Mouse (Mus musculus): ENCODE data around the gene St5. TPM values are rescaled to one million over a fixed set of nuclear protein-coding genes. Genes with fewer than 3 reads are reported as not detected.

The St5 gene
- polyA plus RNA-seq, 1 experiment = 42.2 TPM

DNA sequence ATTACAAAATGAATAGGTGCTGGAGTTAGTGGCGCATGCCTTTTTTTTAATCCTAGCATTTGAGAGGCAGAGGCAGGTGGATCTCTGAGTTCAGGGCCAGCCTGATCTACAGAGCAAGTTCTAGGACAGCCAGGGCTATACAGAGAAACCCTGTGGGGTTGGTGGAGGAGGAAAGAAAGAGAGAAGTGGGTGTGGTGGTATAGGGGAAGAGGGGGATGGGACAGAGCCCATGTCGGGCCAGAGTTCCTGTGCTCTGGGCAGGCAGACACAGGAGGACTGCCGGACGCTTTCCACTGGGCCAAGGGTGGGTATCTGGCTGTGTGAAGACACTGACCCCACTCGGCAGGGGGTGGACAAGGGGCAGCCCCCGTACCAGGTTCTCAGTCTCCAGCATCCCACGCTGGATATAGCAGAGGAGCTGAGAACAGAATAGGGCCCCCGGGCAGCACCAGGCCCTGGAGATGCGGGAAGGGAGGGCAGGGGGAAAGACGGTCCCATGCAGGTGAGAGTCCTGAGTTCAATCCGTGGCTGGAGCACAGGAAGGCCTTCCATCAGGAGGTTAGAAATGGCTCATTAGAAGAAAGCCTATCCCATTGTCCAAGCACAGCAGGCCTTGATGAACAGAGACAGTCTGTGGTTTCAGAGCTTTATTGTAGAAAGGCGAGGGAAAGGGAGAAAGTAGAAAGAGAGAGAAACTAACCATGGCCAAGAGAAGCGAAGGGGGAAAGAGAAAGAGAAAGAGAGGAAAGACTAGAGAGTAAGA lies 8.6 kb downstream of the St5 start:
- no peaks in the 10 kb centered on the region for H3K4me1 ChIP-seq (ENCODE audit: control insufficient read depth, insufficient read depth, low read length)
- H3K36me3 ChIP-seq (ENCODE audit: control insufficient read depth, insufficient read depth, low read length, poor library complexity, severe bottlenecking) = no peaks in the 10 kb centered on the region
- no peaks in the 10 kb centered on the region for H3K9me3 ChIP-seq (replicated peaks; ENCODE audit: control insufficient read depth, insufficient read depth, low read length, poor library complexity, severe bottlenecking)
- H3K4me3 ChIP-seq (ENCODE audit: low read depth, low read length) = peak overlapping the region; percentile 8
- TF ChIP-seq POLR2A (IDR thresholded peaks at IDR 0.05; ENCODE audit: insufficient read depth, low read length) (no peak), EP300 (IDR thresholded peaks at IDR 0.05; ENCODE audit: insufficient read depth, low read depth, low read length) (no peak), CTCF (IDR thresholded peaks at IDR 0.05; ENCODE audit: low read depth, low read length) (no peak)
- H3K9ac ChIP-seq (ENCODE audit: low read depth, poor library complexity, severe bottlenecking) = no peak overlapping the region
- H3K27ac ChIP-seq (ENCODE audit: insufficient read depth, low read length) = peak overlapping the region; percentile 46
- no peaks in the 10 kb centered on the region for H3K27me3 ChIP-seq (ENCODE audit: control insufficient read depth, insufficient read depth, low read length, poor library complexity, severe bottlenecking)

DNA sequence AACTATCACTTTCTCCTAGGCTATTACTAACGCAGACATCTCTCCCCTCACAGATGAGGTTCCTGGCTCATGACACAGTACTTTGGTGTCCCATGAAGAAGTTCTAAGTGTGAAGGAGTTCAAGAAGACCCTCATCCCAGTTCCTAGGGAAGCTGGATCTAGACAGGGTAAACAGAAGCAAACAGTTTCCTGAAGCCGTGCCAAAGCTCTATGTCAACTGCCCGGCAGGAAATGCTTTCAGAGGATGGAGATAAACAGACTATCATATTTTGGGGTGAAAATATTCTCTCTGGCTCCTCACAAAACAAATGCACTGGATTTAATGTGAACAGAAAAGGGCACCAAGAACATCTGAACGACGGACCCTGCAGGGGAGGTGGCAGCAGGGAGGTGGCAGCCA lies 12.4 kb downstream of the St5 start:
- no peaks in the 10 kb centered on the region for H3K36me3 ChIP-seq (ENCODE audit: control insufficient read depth, insufficient read depth, low read length, poor library complexity, severe bottlenecking)
- no peaks in the 10 kb centered on the region for H3K4me1 ChIP-seq (ENCODE audit: control insufficient read depth, insufficient read depth, low read length)
- H3K9me3 ChIP-seq (replicated peaks; ENCODE audit: control insufficient read depth, insufficient read depth, low read length, poor library complexity, severe bottlenecking) = no peaks in the 10 kb centered on the region
- H3K27ac ChIP-seq (ENCODE audit: insufficient read depth, low read length) = no peak overlapping the region
- H3K4me3 ChIP-seq (ENCODE audit: low read depth, low read length) = no peak overlapping the region
- H3K27me3 ChIP-seq (ENCODE audit: control insufficient read depth, insufficient read depth, low read length, poor library complexity, severe bottlenecking) = no peaks in the 10 kb centered on the region
- no peak overlapping the region for H3K9ac ChIP-seq (ENCODE audit: low read depth, poor library complexity, severe bottlenecking)
- TF ChIP-seq CTCF (IDR thresholded peaks at IDR 0.05; ENCODE audit: low read depth, low read length) (no peak), POLR2A (IDR thresholded peaks at IDR 0.05; ENCODE audit: insufficient read depth, low read length) (no peak), EP300 (IDR thresholded peaks at IDR 0.05; ENCODE audit: insufficient read depth, low read depth, low read length) (no peak)

DNA sequence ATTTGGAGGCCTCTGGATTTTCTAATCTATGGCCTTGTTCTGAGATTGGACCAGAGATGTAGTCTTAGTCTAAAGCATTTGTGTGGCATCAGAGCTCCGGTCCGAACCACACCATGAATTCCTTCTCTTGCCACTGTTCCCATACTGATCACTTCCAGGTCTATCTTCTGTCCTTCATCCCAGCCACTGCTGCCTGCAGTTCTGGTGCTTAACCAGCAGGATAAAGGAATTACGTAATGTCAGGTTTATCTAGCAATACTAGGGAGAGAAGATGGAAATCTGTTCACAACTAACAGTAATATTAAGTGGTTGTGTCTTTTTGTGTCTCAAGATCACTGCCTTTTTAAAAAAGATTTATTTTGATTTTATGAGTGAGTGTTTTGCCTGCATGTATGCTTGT lies 13.3 kb downstream of the St5 start:
- no peak overlapping the region for H3K9ac ChIP-seq (ENCODE audit: low read depth, poor library complexity, severe bottlenecking)
- TF ChIP-seq POLR2A (IDR thresholded peaks at IDR 0.05; ENCODE audit: insufficient read depth, low read length) (no peak), CTCF (IDR thresholded peaks at IDR 0.05; ENCODE audit: low read depth, low read length) (no peak), EP300 (IDR thresholded peaks at IDR 0.05; ENCODE audit: insufficient read depth, low read depth, low read length) (no peak)
- H3K27me3 ChIP-seq (ENCODE audit: control insufficient read depth, insufficient read depth, low read length, poor library complexity, severe bottlenecking) = no peaks in the 10 kb centered on the region
- H3K27ac ChIP-seq (ENCODE audit: insufficient read depth, low read length) = no peak overlapping the region
- no peaks in the 10 kb centered on the region for H3K9me3 ChIP-seq (replicated peaks; ENCODE audit: control insufficient read depth, insufficient read depth, low read length, poor library complexity, severe bottlenecking)
- no peaks in the 10 kb centered on the region for H3K36me3 ChIP-seq (ENCODE audit: control insufficient read depth, insufficient read depth, low read length, poor library complexity, severe bottlenecking)
- H3K4me3 ChIP-seq (ENCODE audit: low read depth, low read length) = no peak overlapping the region
- no peaks in the 10 kb centered on the region for H3K4me1 ChIP-seq (ENCODE audit: control insufficient read depth, insufficient read depth, low read length)

DNA sequence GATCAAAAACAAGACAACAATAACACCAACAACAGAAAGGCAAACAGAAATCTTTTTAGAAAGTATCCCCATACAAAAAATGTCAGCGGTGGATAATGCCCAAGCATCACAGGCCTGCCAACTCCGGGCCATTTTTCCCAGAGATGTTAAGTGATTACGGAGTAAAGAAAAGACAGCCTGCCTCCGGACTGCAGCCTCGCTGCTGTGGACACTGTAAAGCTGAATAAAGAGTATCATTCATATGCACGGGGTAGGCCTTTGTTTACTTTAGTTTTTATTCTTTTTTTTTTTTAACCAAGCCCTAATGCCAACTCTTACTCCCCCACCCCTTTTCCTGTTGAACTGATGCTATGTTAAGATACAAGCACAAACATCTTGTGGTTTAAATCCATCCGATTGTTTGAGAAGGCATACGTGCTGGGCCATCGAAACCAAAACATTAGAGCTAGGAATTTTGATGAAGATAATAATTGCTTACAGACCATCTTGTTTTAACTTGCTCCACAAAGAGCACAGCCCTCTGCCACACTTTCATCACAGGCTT lies 16.7 kb downstream of the St5 start:
- H3K9me3 ChIP-seq (replicated peaks; ENCODE audit: control insufficient read depth, insufficient read depth, low read length, poor library complexity, severe bottlenecking) = no peaks in the 10 kb centered on the region
- no peak overlapping the region for H3K27ac ChIP-seq (ENCODE audit: insufficient read depth, low read length)

DNA sequence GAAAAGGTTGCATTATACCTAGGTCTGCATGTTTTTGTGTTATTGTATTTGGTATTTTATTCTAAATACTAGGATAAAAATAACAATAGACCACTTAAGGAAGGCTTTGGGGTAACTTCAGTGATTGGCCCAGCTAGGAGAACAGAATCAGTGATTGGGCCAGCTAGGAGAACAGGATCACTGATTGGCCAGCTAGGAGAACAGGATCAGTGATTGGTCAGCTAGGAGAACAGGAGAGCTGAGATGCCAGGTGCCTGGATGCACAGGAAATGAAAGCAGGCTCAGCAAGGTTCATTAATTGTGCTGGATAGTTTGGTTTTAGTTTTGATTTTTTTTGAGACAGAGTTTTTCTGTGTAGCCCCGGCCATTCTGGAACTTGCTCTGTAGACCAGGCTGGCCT lies 22.5 kb downstream of the St5 start:
- Histone ChIP-seq H3K27ac (ENCODE audit: insufficient read depth, low read length) (no peak overlapping the region), H3K4me1 (ENCODE audit: control insufficient read depth, insufficient read depth, low read length) (no peaks in the 10 kb centered on the region), H3K4me3 (ENCODE audit: low read depth, low read length) (no peak overlapping the region), H3K9me3 (replicated peaks; ENCODE audit: control insufficient read depth, insufficient read depth, low read length, poor library complexity, severe bottlenecking) (no peaks in the 10 kb centered on the region), H3K27me3 (ENCODE audit: control insufficient read depth, insufficient read depth, low read length, poor library complexity, severe bottlenecking) (no peaks in the 10 kb centered on the region), H3K9ac (ENCODE audit: low read depth, poor library complexity, severe bottlenecking) (no peak overlapping the region), H3K36me3 (ENCODE audit: control insufficient read depth, insufficient read depth, low read length, poor library complexity, severe bottlenecking) (no peaks in the 10 kb centered on the region)
- TF ChIP-seq POLR2A (IDR thresholded peaks at IDR 0.05; ENCODE audit: insufficient read depth, low read length) = no peak
- TF ChIP-seq CTCF (IDR thresholded peaks at IDR 0.05; ENCODE audit: low read depth, low read length) = no peak
- TF ChIP-seq EP300 (IDR thresholded peaks at IDR 0.05; ENCODE audit: insufficient read depth, low read depth, low read length) = no peak

More for the DNA sequence above, 16.7 kb downstream of the St5 start:
- Histone ChIP-seq H3K9ac (ENCODE audit: low read depth, poor library complexity, severe bottlenecking) (no peak overlapping the region), H3K36me3 (ENCODE audit: control insufficient read depth, insufficient read depth, low read length, poor library complexity, severe bottlenecking) (no peaks in the 10 kb centered on the region), H3K27me3 (ENCODE audit: control insufficient read depth, insufficient read depth, low read length, poor library complexity, severe bottlenecking) (no peaks in the 10 kb centered on the region), H3K4me1 (ENCODE audit: control insufficient read depth, insufficient read depth, low read length) (no peaks in the 10 kb centered on the region), H3K4me3 (ENCODE audit: low read depth, low read length) (no peak overlapping the region)
- TF ChIP-seq CTCF (IDR thresholded peaks at IDR 0.05; ENCODE audit: low read depth, low read length) (no peak), POLR2A (IDR thresholded peaks at IDR 0.05; ENCODE audit: insufficient read depth, low read length) (no peak), EP300 (IDR thresholded peaks at IDR 0.05; ENCODE audit: insufficient read depth, low read depth, low read length) (no peak)

DNA sequence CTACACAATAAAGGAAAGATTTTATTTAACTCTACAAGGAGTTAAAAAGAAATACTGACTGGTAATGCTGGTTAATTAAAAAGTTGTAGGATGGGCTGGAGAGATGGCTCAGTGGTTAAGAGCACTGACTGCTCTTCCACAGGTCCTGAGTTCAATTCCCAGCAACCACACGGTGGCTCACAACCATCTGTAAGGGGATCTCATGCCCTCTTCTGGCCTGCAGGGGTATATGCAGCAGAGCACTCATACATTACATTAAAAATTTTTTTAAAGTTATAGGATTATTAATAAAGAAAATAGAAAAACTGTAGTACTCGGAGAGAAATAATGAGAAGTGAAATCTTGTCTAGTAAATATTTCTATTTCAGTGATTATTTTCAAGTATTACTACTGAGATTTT lies 23.1 kb downstream of the St5 start:
- H3K27me3 ChIP-seq (ENCODE audit: control insufficient read depth, insufficient read depth, low read length, poor library complexity, severe bottlenecking) = no peaks in the 10 kb centered on the region
- TF ChIP-seq POLR2A (IDR thresholded peaks at IDR 0.05; ENCODE audit: insufficient read depth, low read length) (no peak), CTCF (IDR thresholded peaks at IDR 0.05; ENCODE audit: low read depth, low read length) (peak; percentile 20), EP300 (IDR thresholded peaks at IDR 0.05; ENCODE audit: insufficient read depth, low read depth, low read length) (no peak)
- no peaks in the 10 kb centered on the region for H3K9me3 ChIP-seq (replicated peaks; ENCODE audit: control insufficient read depth, insufficient read depth, low read length, poor library complexity, severe bottlenecking)
- H3K4me1 ChIP-seq (ENCODE audit: control insufficient read depth, insufficient read depth, low read length) = no peaks in the 10 kb centered on the region
- H3K9ac ChIP-seq (ENCODE audit: low read depth, poor library complexity, severe bottlenecking) = no peak overlapping the region
- H3K27ac ChIP-seq (ENCODE audit: insufficient read depth, low read length) = no peak overlapping the region
- no peak overlapping the region for H3K4me3 ChIP-seq (ENCODE audit: low read depth, low read length)
- no peaks in the 10 kb centered on the region for H3K36me3 ChIP-seq (ENCODE audit: control insufficient read depth, insufficient read depth, low read length, poor library complexity, severe bottlenecking)

All from ES-Bruce4 (cell line).